Mouse (Mus musculus): Measurements from ENCODE around the gene Cers2. TPM values are rescaled to one million over a fixed set of nuclear protein-coding genes. Genes with fewer than 3 reads are reported as not detected.
A peak's percentile ranks its signal among the peaks of the same experiment; 100 is the strongest.

Gene Cers2
- polyA plus RNA-seq, 1 experiment from 2014 or later = 165 TPM

GRCm38 (mm10) chr3:95294718-95295117 lies 19.9 kb upstream of the Cers2 start:
- Histone ChIP-seq H3K27ac (ENCODE audit: low read length) (no peak overlapping the region), H3K36me3 (ENCODE audit: control insufficient read depth, insufficient read depth, low read length) (peaks cover 9% of the 10 kb centered on the region; the same call in 1 of the 2 replicates), H3K4me1 (ENCODE audit: control insufficient read depth, insufficient read depth, low read length) (peaks cover 2% of the 10 kb centered on the region; the same call in 1 of the 2 replicates), H3K27me3 (replicated peaks; ENCODE audit: control insufficient read depth, insufficient read depth, low read length) (no peaks in the 10 kb centered on the region), H3K9ac (ENCODE audit: low read depth, low read length) (no peak overlapping the region), H3K9me3 (ENCODE audit: control insufficient read depth, low read length) (no peaks in the 10 kb centered on the region), H3K4me3 (ENCODE audit: low read length) (no peak overlapping the region), H3K4me2 (ENCODE audit: low read depth, low read length) (no peak overlapping the region)
- 82% methylated on average over 5 of the region's 5 CpGs for WGBS
- ATAC-seq = no peak

GRCm38 (mm10) chr3:95295321-95296102 lies 19.1 kb upstream of the Cers2 start:
- no peak for ATAC-seq
- H3K27me3 ChIP-seq (replicated peaks; ENCODE audit: control insufficient read depth, insufficient read depth, low read length) = no peaks in the 10 kb centered on the region
- H3K4me3 ChIP-seq (ENCODE audit: low read length) = no peak overlapping the region
- no peak overlapping the region for H3K9ac ChIP-seq (ENCODE audit: low read depth, low read length)
- WGBS = 77% methylated on average over 11 of the region's 11 CpGs
- peaks cover 2% of the 10 kb centered on the region; the same call in 1 of the 2 replicates for H3K4me1 ChIP-seq (ENCODE audit: control insufficient read depth, insufficient read depth, low read length)
- H3K9me3 ChIP-seq (ENCODE audit: control insufficient read depth, low read length) = no peaks in the 10 kb centered on the region
- H3K36me3 ChIP-seq (ENCODE audit: control insufficient read depth, insufficient read depth, low read length) = peaks cover 9% of the 10 kb centered on the region; the same call in 1 of the 2 replicates
- no peak overlapping the region for H3K4me2 ChIP-seq (ENCODE audit: low read depth, low read length)
- H3K27ac ChIP-seq (ENCODE audit: low read length) = no peak overlapping the region

- Histone ChIP-seq H3K4me3 (ENCODE audit: low read length) (no peak overlapping the region), H3K4me2 (ENCODE audit: low read depth, low read length) (no peak overlapping the region), H3K9ac (ENCODE audit: low read depth, low read length) (no peak overlapping the region), H3K27me3 (replicated peaks; ENCODE audit: control insufficient read depth, insufficient read depth, low read length) (no peaks in the 10 kb centered on the region), H3K27ac (ENCODE audit: low read length) (no peak overlapping the region), H3K9me3 (ENCODE audit: control insufficient read depth, low read length) (no peaks in the 10 kb centered on the region), H3K36me3 (ENCODE audit: control insufficient read depth, insufficient read depth, low read length) (peaks cover 9% of the 10 kb centered on the region; the same call in 1 of the 2 replicates), H3K4me1 (ENCODE audit: control insufficient read depth, insufficient read depth, low read length) (peaks cover 4% of the 10 kb centered on the region; the same call in 1 of the 2 replicates)
- 9% methylated on average over 5 of the region's 5 CpGs for WGBS
- no peak for ATAC-seq
These were observed 18.5 kb upstream of the Cers2 start for GRCm38 (mm10) chr3:95296103-95296469.

- H3K9ac ChIP-seq (ENCODE audit: low read depth, low read length) = no peak overlapping the region
- H3K4me2 ChIP-seq (ENCODE audit: low read depth, low read length) = no peak overlapping the region
- WGBS = 72% methylated on average over 7 of the region's 7 CpGs
- no peaks in the 10 kb centered on the region for H3K27me3 ChIP-seq (replicated peaks; ENCODE audit: control insufficient read depth, insufficient read depth, low read length)
- H3K27ac ChIP-seq (ENCODE audit: low read length) = peak overlapping the region; percentile 61
- peaks cover 5% of the 10 kb centered on the region; the same call in 1 of the 2 replicates for H3K4me1 ChIP-seq (ENCODE audit: control insufficient read depth, insufficient read depth, low read length)
- no peaks in the 10 kb centered on the region for H3K9me3 ChIP-seq (ENCODE audit: control insufficient read depth, low read length)
- H3K4me3 ChIP-seq (ENCODE audit: low read length) = no peak overlapping the region
- ATAC-seq = peak; percentile 89
- peaks cover 9% of the 10 kb centered on the region; the same call in 1 of the 2 replicates for H3K36me3 ChIP-seq (ENCODE audit: control insufficient read depth, insufficient read depth, low read length)
These were observed 16.6 kb upstream of the Cers2 start for GRCm38 (mm10) chr3:95298018-95298417.

- Histone ChIP-seq H3K4me3 (ENCODE audit: low read length) (no peak overlapping the region), H3K27ac (ENCODE audit: low read length) (peak overlapping the region; percentile 59), H3K4me1 (ENCODE audit: control insufficient read depth, insufficient read depth, low read length) (peaks cover 5% of the 10 kb centered on the region; the same call in 1 of the 2 replicates), H3K36me3 (ENCODE audit: control insufficient read depth, insufficient read depth, low read length) (0 out of 2 replicates have a peak, but pooled peaks cover 5% of the 10 kb centered on the region), H3K9ac (ENCODE audit: low read depth, low read length) (no peak overlapping the region), H3K27me3 (replicated peaks; ENCODE audit: control insufficient read depth, insufficient read depth, low read length) (no peaks in the 10 kb centered on the region), H3K4me2 (ENCODE audit: low read depth, low read length) (0 out of 2 replicates have a peak overlapping the region, but pooled peaks have one; percentile 18), H3K9me3 (ENCODE audit: control insufficient read depth, low read length) (no peaks in the 10 kb centered on the region)
- ATAC-seq = peak; percentile 50
- 69% methylated on average over 3 of the region's 3 CpGs for WGBS
These were observed 13.3 kb upstream of the Cers2 start for GRCm38 (mm10) chr3:95301204-95301796.

GRCm38 (mm10) chr3:95306244-95306643 lies 8.3 kb upstream of the Cers2 start:
- H3K4me2 ChIP-seq (ENCODE audit: low read depth, low read length) = no peak overlapping the region
- H3K9ac ChIP-seq (ENCODE audit: low read depth, low read length) = no peak overlapping the region
- H3K4me3 ChIP-seq (ENCODE audit: low read length) = no peak overlapping the region
- H3K27ac ChIP-seq (ENCODE audit: low read length) = no peak overlapping the region
- 63% methylated on average over 4 of the region's 4 CpGs for WGBS
- no peaks in the 10 kb centered on the region for H3K36me3 ChIP-seq (ENCODE audit: control insufficient read depth, insufficient read depth, low read length)
- H3K9me3 ChIP-seq (ENCODE audit: control insufficient read depth, low read length) = no peaks in the 10 kb centered on the region
- H3K4me1 ChIP-seq (ENCODE audit: control insufficient read depth, insufficient read depth, low read length) = peaks cover 2% of the 10 kb centered on the region; the same call in 1 of the 2 replicates
- H3K27me3 ChIP-seq (replicated peaks; ENCODE audit: control insufficient read depth, insufficient read depth, low read length) = no peaks in the 10 kb centered on the region
- ATAC-seq = no peak

- ATAC-seq = no peak; the same call in 1 of the 2 replicates
- Histone ChIP-seq H3K27me3 (replicated peaks; ENCODE audit: control insufficient read depth, insufficient read depth, low read length) (no peaks in the 10 kb centered on the region), H3K36me3 (ENCODE audit: control insufficient read depth, insufficient read depth, low read length) (no peaks in the 10 kb centered on the region), H3K4me2 (ENCODE audit: low read depth, low read length) (no peak within 1 kb of the TSS), H3K9ac (ENCODE audit: low read depth, low read length) (no peak within 1 kb of the TSS), H3K4me1 (ENCODE audit: control insufficient read depth, insufficient read depth, low read length) (peaks cover 2% of the 10 kb centered on the region; the same call in 1 of the 2 replicates), H3K9me3 (ENCODE audit: control insufficient read depth, low read length) (no peaks in the 10 kb centered on the region), H3K4me3 (ENCODE audit: low read length) (no peak within 1 kb of the TSS), H3K27ac (ENCODE audit: low read length) (no peak within 1 kb of the TSS)
- 57% methylated on average over 7 of the region's 7 CpGs for WGBS
These were observed 7.5 kb upstream of the Cers2 start, which contains the start of gene Anxa9 for GRCm38 (mm10) chr3:95307100-95307499. Anxa9 (minus strand) TSS chr3:95307176.

GRCm38 (mm10) chr3:95310496-95310895 lies 4.1 kb upstream of the Cers2 start:
- Histone ChIP-seq H3K4me2 (ENCODE audit: low read depth, low read length) (no peak overlapping the region), H3K9ac (ENCODE audit: low read depth, low read length) (no peak overlapping the region), H3K9me3 (ENCODE audit: control insufficient read depth, low read length) (no peaks in the 10 kb centered on the region), H3K4me3 (ENCODE audit: low read length) (no peak overlapping the region), H3K27me3 (replicated peaks; ENCODE audit: control insufficient read depth, insufficient read depth, low read length) (no peaks in the 10 kb centered on the region), H3K4me1 (ENCODE audit: control insufficient read depth, insufficient read depth, low read length) (peaks cover 2% of the 10 kb centered on the region; the same call in 1 of the 2 replicates), H3K27ac (ENCODE audit: low read length) (no peak overlapping the region), H3K36me3 (ENCODE audit: control insufficient read depth, insufficient read depth, low read length) (no peaks in the 10 kb centered on the region)
- 59% methylated on average over 3 of the region's 3 CpGs for WGBS
- ATAC-seq = no peak
